Mouse (Mus musculus) retina, postnatal 7 days (tissue): ENCODE results near the gene Map2k6.

ENCODE experiments used
- DNase-seq: peaks from one replicate; pipeline ENCODE4 v3.0.0-alpha.2; 2012; ENCODE audit warnings: low read depth, low spot score

Gene Map2k6

GRCm38 (mm10) chr11:110450091-110450757 is 51.3 kb downstream of the Map2k6 start:
- DNase-seq, result no peak

DNA sequence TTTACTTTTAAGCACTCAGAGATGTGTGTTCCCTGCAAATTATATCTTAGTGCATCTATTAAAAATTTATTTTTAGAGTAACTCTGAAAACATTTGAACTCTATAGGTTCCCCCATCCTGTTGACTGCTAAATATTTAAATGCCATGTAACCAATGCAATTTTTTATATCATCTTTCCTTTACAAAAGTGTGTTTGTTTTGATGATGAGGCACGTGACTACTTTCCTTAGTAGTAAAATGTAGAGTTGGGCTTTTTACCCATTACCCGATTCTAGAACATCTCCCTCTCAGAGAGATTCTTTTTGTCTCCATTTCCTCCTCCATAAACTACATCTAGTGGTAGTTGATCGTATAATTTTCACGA is 51.8 kb downstream of the Map2k6 start:
- no peak for DNase-seq

- no peak for DNase-seq
These were observed 52.7 kb downstream of the Map2k6 start for GRCm38 (mm10) chr11:110451590-110451989.

GRCm38 (mm10) chr11:110453445-110454154 is 54.7 kb downstream of the Map2k6 start:
- no peak for DNase-seq

DNA sequence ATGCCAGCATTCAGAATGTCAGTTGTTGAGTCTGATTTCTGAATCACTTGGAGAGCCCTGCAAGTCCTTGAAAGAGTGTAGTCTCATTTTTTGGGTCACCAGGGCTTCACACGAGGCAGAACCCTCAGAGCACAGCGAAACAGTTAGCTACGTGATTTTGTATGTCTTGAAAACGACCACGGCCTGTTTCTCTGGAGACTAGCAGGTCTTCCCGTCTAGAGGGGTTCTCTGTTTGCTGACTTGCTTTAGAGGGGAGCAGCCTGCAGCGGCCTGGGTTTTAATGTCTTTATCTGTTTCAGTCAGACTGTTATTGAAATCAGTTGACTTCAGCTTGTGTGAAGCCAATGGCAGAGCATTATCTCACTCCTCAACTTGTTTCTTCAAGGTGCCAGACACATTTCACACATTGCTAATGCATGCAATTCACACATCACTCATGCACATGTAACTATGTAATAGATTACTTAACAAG is 58.6 kb downstream of the Map2k6 start:
- DNase-seq, result no peak

DNA sequence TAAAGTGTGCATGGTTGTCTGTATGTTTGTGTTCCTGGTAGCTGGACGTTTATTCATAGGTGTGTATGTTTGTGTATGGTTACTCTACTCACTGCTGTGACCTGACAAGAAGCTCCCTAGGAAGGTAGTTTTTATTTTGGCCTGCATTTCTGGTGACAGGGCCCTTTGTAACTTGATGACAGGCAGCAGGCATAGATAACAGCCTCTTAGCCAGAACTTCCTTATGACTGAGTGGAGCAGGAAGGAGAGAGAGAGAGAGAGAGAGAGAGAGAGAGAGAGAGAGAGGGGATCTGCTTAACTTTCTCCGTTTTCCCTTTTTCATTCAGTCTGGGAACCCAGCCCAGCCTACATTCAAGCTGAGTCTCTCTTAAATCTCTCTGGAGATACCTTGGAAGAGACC is 61.6 kb downstream of the Map2k6 start:
- DNase-seq, result no peak

DNA sequence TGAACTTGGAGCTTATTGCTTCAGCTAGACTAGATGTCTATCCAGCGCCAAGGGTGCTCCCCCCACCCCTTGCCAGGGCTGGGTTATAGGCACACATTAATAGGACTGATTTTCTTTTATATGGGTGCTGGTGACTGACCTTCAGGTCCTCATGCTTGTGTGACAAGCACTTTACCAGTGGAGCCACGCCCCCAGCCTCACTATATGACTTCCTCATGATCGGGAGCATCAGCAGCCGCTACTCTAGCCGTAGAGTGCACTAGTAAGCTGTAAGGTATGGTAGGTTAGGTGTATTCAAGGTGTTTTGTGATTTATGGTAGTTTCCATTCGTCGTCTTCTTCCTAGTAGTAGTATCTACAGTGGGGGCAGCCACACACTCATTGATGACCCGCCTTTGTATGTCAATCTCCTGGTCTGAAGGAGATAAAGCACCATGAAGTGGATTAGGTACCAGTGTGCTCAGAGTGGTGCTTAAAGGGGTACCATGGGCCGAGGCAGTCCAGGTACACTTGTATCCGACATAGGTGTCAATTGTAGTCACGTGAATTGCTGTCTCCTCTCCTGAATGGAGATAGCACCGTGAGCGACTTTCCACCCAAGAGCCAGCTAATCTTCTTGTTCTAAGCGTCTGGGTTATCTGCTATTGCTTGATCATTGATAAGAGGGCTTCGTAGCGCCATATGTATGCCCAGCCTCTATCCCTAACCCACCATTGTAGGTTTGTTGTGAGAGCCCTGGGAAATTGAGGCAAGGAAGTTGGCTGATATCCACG is 62.8 kb downstream of the Map2k6 start:
- DNase-seq, result no peak

DNA sequence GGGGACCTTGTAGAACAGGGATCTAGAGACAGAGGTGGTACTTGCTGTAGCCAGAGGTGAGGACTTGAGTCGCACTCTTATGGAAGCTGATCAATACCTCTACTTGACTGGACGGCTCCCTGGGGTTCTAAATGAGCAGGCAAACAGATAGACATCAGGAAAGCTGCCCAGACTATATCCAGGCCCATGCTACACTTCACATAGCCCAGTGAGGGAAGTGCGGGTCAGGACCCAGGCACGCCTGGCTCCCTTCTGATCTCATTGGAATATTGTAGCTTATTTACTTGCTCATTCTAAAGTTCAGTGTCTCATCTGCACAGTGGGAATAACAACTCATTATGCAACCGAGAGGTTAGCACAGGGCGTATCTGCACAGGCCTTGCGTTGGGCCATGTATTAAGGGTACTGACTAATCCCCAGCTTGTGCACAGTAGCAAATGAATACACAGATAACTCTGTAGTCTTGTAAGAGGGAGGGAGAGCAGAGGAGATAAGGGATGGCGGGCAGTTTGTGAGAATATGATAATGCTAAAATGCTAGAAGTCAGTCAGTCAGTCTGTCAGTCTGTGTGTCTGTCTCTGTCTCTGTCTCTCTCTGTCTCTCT is 64.2 kb downstream of the Map2k6 start:
- no peak for DNase-seq

DNA sequence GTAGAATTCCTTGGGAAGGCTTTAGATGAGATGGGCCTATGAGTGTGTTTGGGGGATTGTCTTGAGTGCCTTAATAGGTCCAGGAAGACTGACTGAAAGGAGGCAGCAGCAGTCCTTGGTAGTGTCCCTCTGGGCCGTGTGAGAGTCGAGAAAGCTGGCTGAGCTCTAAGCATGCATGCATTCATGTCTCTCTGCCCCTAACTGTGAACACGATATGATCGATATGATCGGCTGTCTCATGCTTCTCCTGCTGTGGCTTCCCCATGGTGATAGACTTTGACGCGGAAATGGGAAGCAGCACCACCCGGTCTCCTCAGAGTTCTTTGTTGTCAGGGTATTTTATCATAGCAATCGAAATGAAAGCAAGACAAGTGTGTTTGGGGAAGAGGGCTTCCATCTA is 64.9 kb downstream of the Map2k6 start:
- no peak for DNase-seq

DNA sequence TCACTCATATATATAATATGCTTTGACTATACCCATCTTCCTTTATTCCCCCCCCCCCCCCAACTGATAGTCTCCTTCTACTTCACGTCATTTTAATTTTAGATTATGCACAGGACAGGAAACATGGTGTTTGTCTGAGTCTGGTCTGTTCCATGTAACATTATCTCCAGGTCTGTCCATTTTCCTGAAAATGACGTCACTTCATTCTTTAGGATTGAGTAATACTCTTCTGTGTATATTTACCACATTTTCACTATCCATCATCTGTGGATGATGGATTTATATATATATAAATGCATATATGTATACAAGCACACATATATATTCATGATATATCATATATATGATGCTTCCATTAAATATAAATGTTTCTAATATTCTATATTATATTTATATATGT is 70.1 kb downstream of the Map2k6 start:
- no peak for DNase-seq

GRCm38 (mm10) chr11:110470561-110471273 is 71.8 kb downstream of the Map2k6 start:
- DNase-seq, result no peak

GRCm38 (mm10) chr11:110471362-110471761 is 72.4 kb downstream of the Map2k6 start:
- DNase-seq, result no peak

- DNase-seq, result no peak
These were observed 73.2 kb downstream of the Map2k6 start for GRCm38 (mm10) chr11:110472078-110472477.

- DNase-seq, result no peak
These were observed 74.6 kb downstream of the Map2k6 start for GRCm38 (mm10) chr11:110473495-110473894.

DNA sequence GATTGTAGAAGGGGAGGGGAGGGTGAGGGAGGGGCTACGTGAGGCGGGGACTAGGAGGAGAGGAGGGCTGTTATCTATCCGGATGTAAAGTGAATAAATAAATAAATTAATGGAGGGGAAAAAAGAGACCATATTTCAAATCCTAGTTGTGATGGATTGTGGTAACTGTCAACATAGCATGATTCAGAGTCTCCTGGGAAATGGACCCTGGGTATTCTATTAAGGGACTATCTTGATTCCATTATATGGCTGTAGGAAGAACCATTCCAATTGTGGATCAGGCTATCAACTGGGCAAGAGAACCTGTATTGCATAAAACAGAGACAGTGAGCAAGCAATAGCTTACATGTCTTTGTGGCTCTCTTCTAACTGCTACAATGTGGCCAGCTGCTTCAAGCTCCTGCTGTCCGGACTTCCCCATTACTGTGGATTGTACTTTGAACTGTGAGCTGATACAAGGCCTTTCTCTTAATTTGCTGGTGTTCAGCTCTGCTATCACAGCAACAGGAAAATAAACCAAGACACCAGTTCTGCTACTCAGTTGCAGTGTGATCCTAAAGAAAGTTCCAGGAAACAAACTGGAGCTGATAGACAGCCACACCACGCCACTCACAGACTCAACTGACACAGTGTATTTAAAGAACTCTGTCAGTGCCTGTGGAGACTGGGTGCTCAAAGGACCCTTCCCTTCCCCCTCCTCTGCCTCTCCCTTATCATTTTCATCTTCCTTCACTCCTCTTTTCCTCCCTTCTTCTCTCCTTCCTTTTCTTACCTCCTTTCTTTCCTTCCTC is 77.6 kb downstream of the Map2k6 start:
- DNase-seq, result no peak

GRCm38 (mm10) chr11:110477961-110478869 is 79.3 kb downstream of the Map2k6 start:
- DNase-seq, result no peak

GRCm38 (mm10) chr11:110478978-110479384 is 80.1 kb downstream of the Map2k6 start:
- peak; percentile 40 for DNase-seq

DNA sequence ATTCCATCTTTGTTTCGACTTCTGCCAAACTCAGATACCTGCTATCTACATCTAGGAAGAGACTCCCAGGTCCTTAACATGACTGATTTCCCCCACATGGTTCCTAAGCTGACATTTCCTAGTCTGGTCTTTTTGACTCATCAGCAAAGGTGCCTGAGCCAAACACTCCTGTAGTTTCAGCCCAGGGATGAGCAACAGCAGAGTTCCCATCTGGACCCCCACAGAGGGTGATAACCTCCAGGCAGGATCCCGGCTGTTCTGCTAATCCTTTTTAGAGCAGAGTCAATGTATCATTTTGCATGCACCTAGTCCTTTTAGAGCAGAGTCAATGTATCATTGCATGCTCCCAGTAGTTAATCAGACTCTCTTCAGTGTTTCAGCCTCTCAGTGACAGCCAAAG is 82.5 kb downstream of the Map2k6 start:
- no peak for DNase-seq

DNA sequence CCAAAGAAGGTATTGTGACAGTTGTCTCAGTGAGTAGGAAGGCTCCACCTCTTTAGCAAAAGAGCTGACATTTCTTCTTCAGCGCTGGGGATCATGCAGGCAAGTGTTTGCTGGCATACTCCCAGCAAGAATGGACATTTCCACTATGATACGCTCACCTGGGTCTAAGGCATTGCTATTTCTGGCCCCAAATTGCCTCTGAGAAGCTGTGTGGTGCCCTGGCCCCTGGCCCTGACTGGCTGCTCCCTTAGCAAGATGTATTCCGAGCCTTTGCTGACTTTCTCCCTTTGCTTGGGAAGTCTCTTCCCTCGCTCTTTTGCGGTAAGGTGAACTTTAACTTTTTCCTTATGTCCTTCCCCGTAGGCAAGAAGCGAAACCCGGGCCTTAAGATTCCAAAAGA is 83.3 kb downstream of the Map2k6 start:
- DNase-seq, result no peak

GRCm38 (mm10) chr11:110482649-110483048 is 83.7 kb downstream of the Map2k6 start:
- no peak for DNase-seq
